Mouse (Mus musculus) thymus, adult 2 months (tissue): ENCODE data around the gene Sugp2.

ENCODE experiments used
- CTCF ChIP-seq: fragments of 200-500 bp; IDR thresholded peaks from 2 replicates; pipeline ENCODE4 v1.5.1; 2012; ENCODE audit warnings: mild to moderate bottlenecking, control low read depth, low read length, moderate library complexity, borderline replicate concordance; ENCODE audit not compliant: control insufficient read depth, poor library complexity, insufficient read depth; ENCODE audit errors: extremely low read depth
- POLR2A ChIP-seq: fragments of 200-500 bp; IDR thresholded peaks from 2 replicates; pipeline ENCODE4 v1.6.1; 2012; ENCODE audit warnings: mild to moderate bottlenecking, low read length, control low read depth, moderate library complexity; ENCODE audit not compliant: control insufficient read depth, poor library complexity, insufficient read depth; ENCODE audit errors: extremely low read depth

DNA sequence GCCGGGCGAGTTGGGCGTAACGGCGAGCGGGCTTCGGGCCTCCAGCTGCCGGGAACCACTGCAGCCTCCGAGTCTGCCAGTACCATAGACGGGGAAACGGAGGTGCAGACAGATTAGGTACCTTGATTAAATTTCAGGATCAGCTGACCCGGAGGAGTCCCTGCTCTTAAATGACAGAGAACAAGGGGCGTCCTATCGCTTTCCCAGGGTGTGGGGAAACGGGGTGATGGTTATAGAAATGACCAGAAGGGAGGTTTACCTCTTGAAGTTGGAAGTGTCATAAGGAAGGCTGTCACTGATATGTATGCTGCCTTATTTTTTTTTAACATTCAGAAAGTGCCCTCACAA, 729 bp downstream of the Sugp2 start:
- TF ChIP-seq CTCF (no peak), POLR2A (no peak)
